Mouse (Mus musculus) liver, adult 2 months (tissue): ENCODE measurements at regions not wholly inside any gene's neighbourhood (a gene's known extent, or its start where the extent isn't known, plus 50 kb on each side); places are given as distances from the start of the nearest gene placed in this dataset.

ENCODE experiments used
- CTCF ChIP-seq: fragments of 200-500 bp; IDR thresholded peaks from 2 replicates; pipeline ENCODE4 v1.5.1; 2011; ENCODE audit warnings: low read depth, low read length, control low read depth
- POLR2A ChIP-seq: fragments of 200-500 bp; IDR thresholded peaks from 2 replicates; pipeline ENCODE4 v1.6.1; 2011; ENCODE audit warnings: low read length, control low read depth; ENCODE audit not compliant: insufficient read depth; ENCODE audit errors: extremely low read depth

GRCm38 (mm10) chr14:81031475-81031874 is 1047.6 kb downstream of the Olfm4 start:
- TF ChIP-seq CTCF (no peak), POLR2A (no peak)
